Mouse (Mus musculus) lung, embryonic 14.5 days (tissue): ENCODE measurements around the gene Lrrtm3. TPM values are rescaled to one million over a fixed set of nuclear protein-coding genes. Genes with fewer than 3 reads are reported as not detected.

Experiments
- ATAC-seq: fragments of 200-750 bp; cut with Nextera tagmentation; 2 replicates; pipeline ENCODE4 v1.8.0; 2017; ENCODE audit warnings: mild to moderate bottlenecking, moderate TSS enrichment, moderate library complexity; ENCODE audit not compliant: insufficient read depth
- DNase-seq: peaks from one replicate; pipeline ENCODE4 v3.0.0-alpha.2; 2015
- H3K27ac ChIP-seq: fragments of 300-500 bp; sonication (generic); 2 replicates; pipeline ENCODE4 v1.5.1; 2014; ENCODE audit warnings: low read depth, mild to moderate bottlenecking, moderate library complexity
- H3K27me3 ChIP-seq: fragments of 300-500 bp; sonication (generic); 2 replicates; pipeline ENCODE4 v1.6.1; 2014; ENCODE audit warnings: low read length, control low read depth; ENCODE audit not compliant: insufficient read depth
- H3K36me3 ChIP-seq: fragments of 300-500 bp; sonication (generic); 2 replicates; pipeline ENCODE4 v1.6.1; 2014; ENCODE audit warnings: control low read depth; ENCODE audit not compliant: insufficient read depth
- H3K4me1 ChIP-seq: fragments of 300-500 bp; sonication (generic); 2 replicates; pipeline ENCODE4 v1.6.1; 2014; ENCODE audit warnings: antibody characterized with exemption, control low read depth; ENCODE audit not compliant: insufficient read depth
- H3K4me2 ChIP-seq: fragments of 300-500 bp; sonication (generic); 2 replicates; pipeline ENCODE4 v1.6.1; 2014; ENCODE audit warnings: mild to moderate bottlenecking
- H3K4me3 ChIP-seq: fragments of 300-500 bp; sonication (generic); 2 replicates; pipeline ENCODE4 v1.5.1; 2014; ENCODE audit warnings: low read depth, low read length
- H3K9ac ChIP-seq: fragments of 300-500 bp; sonication (generic); 2 replicates; pipeline ENCODE4 v1.6.1; 2014
- H3K9me3 ChIP-seq: fragments of 300-500 bp; sonication (generic); 2 replicates; pipeline ENCODE4 v1.6.1; 2016; ENCODE audit warnings: low read depth, low read length, control low read depth
- CTCF ChIP-seq: IDR thresholded peaks from 2 replicates; pipeline ENCODE4 v1.5.1; 2016; ENCODE audit warnings: antibody characterized with exemption, low read depth
- WGBS: fragments of 180-500 bp; shearing (Covaris S2); extraction: QIAGEN DNeasy Blood & Tissue Kit; methylation state at CpG from one replicate; pipeline ENCODE4 v1.1.7; 2014; 5-methylcytosine and 5-hydroxymethylcytosine counted together
- polyA plus RNA-seq: library from polyadenylated mRNA; unstranded; fragments of >200 nt; fragmentation: Nextera tagmentation; extraction: Ambion mirVana; gene quantifications from 2 replicates; pipeline ENCODE4 v1.2.1, GENCODE M21; 2014

Gene Lrrtm3
- polyA plus RNA-seq, 1 experiment from 2014 or later, result 3.3 TPM

- H3K4me3 ChIP-seq, result no peak overlapping the region
- H3K4me1 ChIP-seq, result no peaks in the 10 kb centered on the region
- H3K27ac ChIP-seq, result no peak overlapping the region
- ATAC-seq (no peak), DNase-seq (no peak)
- peaks cover 10% of the 10 kb centered on the region for H3K27me3 ChIP-seq
- H3K9ac ChIP-seq, result no peak overlapping the region
- H3K9me3 ChIP-seq, result no peaks in the 10 kb centered on the region
- H3K4me2 ChIP-seq, result no peak overlapping the region
- 54% methylated on average over 11 of the region's 11 CpGs for WGBS
- no peak for TF ChIP-seq CTCF
- no peaks in the 10 kb centered on the region for H3K36me3 ChIP-seq
These were observed 6.3 kb downstream of the Lrrtm3 start for GRCm38 (mm10) chr10:64083813-64084212.

- H3K4me2 ChIP-seq, result no peak overlapping the region
- H3K4me3 ChIP-seq, result no peak overlapping the region
- ATAC-seq (no peak), DNase-seq (no peak)
- 54% methylated on average over 3 of the region's 3 CpGs for WGBS
- no peaks in the 10 kb centered on the region for H3K9me3 ChIP-seq
- H3K9ac ChIP-seq, result no peak overlapping the region
- no peaks in the 10 kb centered on the region for H3K4me1 ChIP-seq
- H3K36me3 ChIP-seq, result no peaks in the 10 kb centered on the region
- no peaks in the 10 kb centered on the region for H3K27me3 ChIP-seq
- no peak overlapping the region for H3K27ac ChIP-seq
- TF ChIP-seq CTCF, result no peak
These were observed 7.7 kb downstream of the Lrrtm3 start for GRCm38 (mm10) chr10:64082345-64082744.

DNA sequence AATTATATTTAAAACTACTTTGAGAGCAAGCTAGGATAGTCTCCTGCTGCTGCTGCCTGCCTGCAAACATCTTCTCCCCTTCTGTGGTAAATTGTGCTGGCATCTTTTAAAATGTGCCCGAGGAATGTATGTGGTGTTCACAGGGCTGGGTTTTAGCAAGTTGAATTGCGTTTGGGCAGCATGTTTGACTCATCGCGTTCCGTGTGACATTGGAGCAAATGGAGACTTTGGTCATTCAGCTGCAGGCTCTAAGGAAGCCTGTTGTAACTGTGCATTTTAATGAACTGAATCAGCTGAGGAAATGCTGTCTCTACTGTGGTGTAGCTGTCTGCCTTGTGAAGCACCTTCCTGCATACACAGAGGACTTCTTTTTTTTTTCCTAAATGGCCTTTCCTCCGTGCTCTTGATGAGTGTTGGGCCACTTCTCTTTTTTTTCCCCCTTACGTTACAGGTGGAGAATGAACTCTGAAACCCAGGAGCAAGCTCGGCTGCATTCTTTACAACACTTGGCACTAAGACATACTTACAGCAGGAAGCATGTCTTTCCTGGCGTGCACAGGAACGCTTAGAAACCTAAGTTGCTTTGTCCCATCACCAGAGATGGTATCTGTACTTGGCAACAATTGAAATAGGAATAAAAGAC is 13.5 kb downstream of the Lrrtm3 start:
- no peak overlapping the region for H3K9ac ChIP-seq
- H3K9me3 ChIP-seq, result no peaks in the 10 kb centered on the region
- H3K4me2 ChIP-seq, result peak overlapping the region; percentile 5; the same call in 1 of the 2 replicates
- no peaks in the 10 kb centered on the region for H3K27me3 ChIP-seq
- DNase-seq, result peak; percentile 41
- no peaks in the 10 kb centered on the region for H3K4me1 ChIP-seq
- 41% methylated on average over 10 of the region's 10 CpGs for WGBS
- TF ChIP-seq CTCF, result no peak
- H3K36me3 ChIP-seq, result no peaks in the 10 kb centered on the region
- no peak for ATAC-seq
- 0 out of 2 replicates have a peak overlapping the region, but pooled peaks have one; percentile 22 for H3K27ac ChIP-seq
- no peak overlapping the region for H3K4me3 ChIP-seq

DNA sequence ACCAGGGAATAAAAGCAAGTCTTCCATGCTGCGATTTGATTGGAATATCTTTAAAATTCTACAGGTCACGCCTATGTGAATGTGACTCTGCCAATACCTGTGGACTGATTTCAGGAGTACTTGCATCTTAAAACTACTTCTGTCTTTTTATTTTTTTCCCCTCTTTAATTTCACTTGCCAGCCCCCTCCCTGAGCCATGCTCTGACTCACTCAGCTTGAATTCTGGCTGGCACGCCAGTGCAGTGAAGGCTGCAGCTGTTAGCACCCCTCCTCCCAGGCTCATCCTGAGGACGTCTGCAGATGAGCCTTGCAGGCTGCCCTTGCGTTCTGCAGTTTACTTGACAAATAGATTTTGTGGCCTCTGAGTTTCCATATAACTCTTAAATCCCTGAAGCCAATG is 14.1 kb downstream of the Lrrtm3 start:
- no peaks in the 10 kb centered on the region for H3K9me3 ChIP-seq
- TF ChIP-seq CTCF, result no peak
- H3K27ac ChIP-seq, result no peak overlapping the region
- H3K4me3 ChIP-seq, result no peak overlapping the region
- no peaks in the 10 kb centered on the region for H3K27me3 ChIP-seq
- H3K36me3 ChIP-seq, result no peaks in the 10 kb centered on the region
- peak overlapping the region; percentile 5; the same call in 1 of the 2 replicates for H3K4me2 ChIP-seq
- ATAC-seq (peak; percentile 69; the same call in 1 of the 2 replicates), DNase-seq (peak; percentile 24)
- no peaks in the 10 kb centered on the region for H3K4me1 ChIP-seq
- WGBS, result 25% methylated on average over 5 of the region's 5 CpGs
- no peak overlapping the region for H3K9ac ChIP-seq

GRCm38 (mm10) chr10:64063704-64064103 is 26.4 kb downstream of the Lrrtm3 start:
- H3K36me3 ChIP-seq, result no peaks in the 10 kb centered on the region
- no peak for TF ChIP-seq CTCF
- no peak overlapping the region for H3K9ac ChIP-seq
- WGBS, result 52% methylated on average over 9 of the region's 9 CpGs
- H3K27me3 ChIP-seq, result no peaks in the 10 kb centered on the region
- H3K4me3 ChIP-seq, result no peak overlapping the region
- no peaks in the 10 kb centered on the region for H3K9me3 ChIP-seq
- H3K27ac ChIP-seq, result no peak overlapping the region
- ATAC-seq (no peak), DNase-seq (no peak)
- H3K4me2 ChIP-seq, result no peak overlapping the region
- H3K4me1 ChIP-seq, result no peaks in the 10 kb centered on the region

DNA sequence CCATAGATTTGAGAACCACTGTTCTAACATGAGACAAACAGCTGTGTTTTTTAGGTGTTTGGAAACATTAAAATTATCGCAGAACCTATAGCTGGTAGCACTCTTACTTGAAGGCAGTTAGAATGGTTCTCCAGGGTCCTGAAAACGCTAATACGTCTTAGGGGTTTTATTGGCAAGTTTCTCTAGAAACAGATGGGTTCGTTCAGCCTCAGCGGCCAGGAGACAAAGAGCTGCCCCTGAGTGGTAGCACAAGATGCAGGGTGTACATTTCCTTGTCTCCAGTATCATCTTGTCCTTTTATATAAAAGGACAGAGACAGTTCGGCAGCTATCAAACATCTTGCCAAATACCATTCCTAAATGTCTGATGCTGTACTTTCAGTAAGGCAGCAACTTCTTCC is 40.1 kb downstream of the Lrrtm3 start:
- no peaks in the 10 kb centered on the region for H3K36me3 ChIP-seq
- H3K27ac ChIP-seq, result no peak overlapping the region
- no peak overlapping the region for H3K9ac ChIP-seq
- no peak overlapping the region for H3K4me2 ChIP-seq
- no peaks in the 10 kb centered on the region for H3K9me3 ChIP-seq
- TF ChIP-seq CTCF, result no peak
- ATAC-seq, result no peak
- H3K4me1 ChIP-seq, result no peaks in the 10 kb centered on the region
- DNase-seq, result no peak
- 85% methylated on average over 6 of the region's 6 CpGs for WGBS
- no peaks in the 10 kb centered on the region for H3K27me3 ChIP-seq
- no peak overlapping the region for H3K4me3 ChIP-seq

DNA sequence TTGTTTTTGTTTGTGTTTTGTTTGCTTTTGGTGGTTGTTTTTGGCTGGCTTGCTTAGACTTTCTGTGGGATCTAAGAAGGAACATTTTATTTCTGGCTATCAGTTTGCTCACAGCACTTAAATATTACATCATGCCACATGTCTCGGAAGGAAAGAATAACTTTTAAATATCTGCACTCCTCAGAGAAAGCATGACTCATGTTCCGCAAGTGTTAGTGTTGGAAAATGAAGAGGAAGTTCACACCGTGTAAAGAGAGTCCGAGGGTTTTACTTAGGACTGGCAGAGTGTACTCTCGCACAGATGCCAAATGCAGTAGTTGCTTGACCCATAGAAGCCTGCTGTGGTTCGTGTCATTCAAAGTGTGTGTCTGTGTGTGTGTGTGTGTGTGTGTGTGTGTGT is 40.9 kb downstream of the Lrrtm3 start:
- WGBS, result 70% methylated on average over 6 of the region's 6 CpGs

DNA sequence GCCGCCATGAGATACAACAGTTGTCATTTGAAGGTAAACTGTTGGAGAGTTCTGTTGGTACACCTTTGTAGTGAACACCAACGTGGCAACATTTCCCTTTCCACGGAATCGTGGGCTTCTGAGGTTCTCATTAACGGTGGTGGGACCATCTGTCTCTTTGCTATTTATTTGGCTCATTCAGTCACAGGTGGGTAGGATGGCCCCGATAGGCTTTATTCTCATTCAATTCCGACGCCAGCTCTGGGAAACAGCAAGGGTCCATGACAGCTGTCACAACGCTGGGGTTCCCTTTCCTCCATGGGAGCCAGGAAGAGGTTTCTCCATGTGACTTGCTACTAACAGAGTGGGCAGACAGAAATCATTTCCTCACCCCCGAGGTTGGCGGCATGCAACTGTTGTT is 48.2 kb downstream of the Lrrtm3 start:
- DNase-seq, result no peak
- TF ChIP-seq CTCF, result no peak
- Histone ChIP-seq H3K4me2 (no peak overlapping the region), H3K9ac (no peak overlapping the region), H3K27me3 (no peaks in the 10 kb centered on the region), H3K9me3 (no peaks in the 10 kb centered on the region), H3K4me1 (no peaks in the 10 kb centered on the region), H3K4me3 (no peak overlapping the region), H3K27ac (no peak overlapping the region), H3K36me3 (no peaks in the 10 kb centered on the region)
- ATAC-seq, result no peak
- 77% methylated on average over 11 of the region's 11 CpGs for WGBS

More for the DNA sequence above, 40.9 kb downstream of the Lrrtm3 start:
- DNase-seq (no peak), ATAC-seq (no peak; the same call in 1 of the 2 replicates)
- no peak overlapping the region for H3K4me3 ChIP-seq
- H3K4me1 ChIP-seq, result no peaks in the 10 kb centered on the region
- H3K9me3 ChIP-seq, result no peaks in the 10 kb centered on the region
- no peak overlapping the region for H3K27ac ChIP-seq
- no peak overlapping the region for H3K4me2 ChIP-seq
- H3K36me3 ChIP-seq, result no peaks in the 10 kb centered on the region
- H3K27me3 ChIP-seq, result no peaks in the 10 kb centered on the region
- TF ChIP-seq CTCF, result no peak
- H3K9ac ChIP-seq, result no peak overlapping the region
